Mouse (Mus musculus): ENCODE data around the gene Zfp420. TPM values are rescaled to one million over a fixed set of nuclear protein-coding genes. Genes with fewer than 3 reads are reported as not detected.

The Zfp420 gene
- polyA plus RNA-seq, 1 experiment = 1.7 TPM

- TF ChIP-seq POLR2A (IDR thresholded peaks at IDR 0.05; ENCODE audit: insufficient read length, low read depth) (peak; percentile 50), POLR2AphosphoS2 (IDR thresholded peaks at IDR 0.05; ENCODE audit: insufficient read length, low read depth) (peak; percentile 21), CEBPB (IDR thresholded peaks at IDR 0.05; ENCODE audit: insufficient read depth, poor library complexity, severe bottlenecking) (no peak), REST (IDR thresholded peaks at IDR 0.05; ENCODE audit: insufficient read depth, insufficient read length) (no peak)
- peak within 1 kb of the TSS; percentile 40 for H3ac ChIP-seq (ENCODE audit: control insufficient read depth, insufficient read length)
- H3K4me2 ChIP-seq (ENCODE audit: low read depth) = peak within 1 kb of the TSS; percentile 96
- H3K4me3 ChIP-seq = peak within 1 kb of the TSS; percentile 41
- H3K36me3 ChIP-seq (ENCODE audit: control insufficient read depth, insufficient read depth) = no peaks in the 10 kb centered on the region
- H3K27me3 ChIP-seq (ENCODE audit: control insufficient read depth, insufficient read depth, insufficient read length) = no peaks in the 10 kb centered on the region
- peaks cover 22% of the 10 kb centered on the region for H3K79me2 ChIP-seq (ENCODE audit: control insufficient read depth, insufficient read depth)
These were observed 46.3 kb downstream of the Zfp420 start, which contains the start of gene Zfp27 for GRCm38 (mm10) chr7:29905966-29906681. TSS of gene Zfp27 (minus strand) at chr7:29906572.

GRCm38 (mm10) chr7:29906682-29907058, 46.9 kb downstream of the Zfp420 start:
- H3K4me2 ChIP-seq (ENCODE audit: low read depth) = peak overlapping the region; percentile 96
- peak overlapping the region; percentile 40 for H3ac ChIP-seq (ENCODE audit: control insufficient read depth, insufficient read length)
- H3K79me2 ChIP-seq (ENCODE audit: control insufficient read depth, insufficient read depth) = peaks cover 22% of the 10 kb centered on the region
- TF ChIP-seq MYOD1 (IDR thresholded peaks at IDR 0.05; ENCODE audit: control insufficient read depth in 1 of 3, insufficient read length in 2 of 3, low read depth in 2 of 3) = no peak
- no peak for TF ChIP-seq MYOG (IDR thresholded peaks at IDR 0.05; ENCODE audit: control insufficient read depth in 1 of 3, insufficient read depth in 1 of 3, insufficient read length in 2 of 3, low read depth in 2 of 3)
- TF ChIP-seq TCF3 (IDR thresholded peaks at IDR 0.05; ENCODE audit: insufficient read length, low read depth) = no peak
- no peak for TF ChIP-seq MAX (IDR thresholded peaks at IDR 0.05; ENCODE audit: low read depth)
- TF ChIP-seq SRF (IDR thresholded peaks at IDR 0.05; ENCODE audit: control insufficient read depth, insufficient read length, low read depth) = no peak
- no peak for TF ChIP-seq TCF12 (IDR thresholded peaks at IDR 0.05; ENCODE audit: insufficient read depth, poor library complexity, severe bottlenecking)
- TF ChIP-seq POLR2A (IDR thresholded peaks at IDR 0.05; ENCODE audit: insufficient read length, low read depth) = no peak
- TF ChIP-seq E2F4 (IDR thresholded peaks at IDR 0.05; ENCODE audit: insufficient read depth) = no peak
- TF ChIP-seq POLR2AphosphoS2 (IDR thresholded peaks at IDR 0.05; ENCODE audit: insufficient read length, low read depth) = no peak
- TF ChIP-seq CEBPB (IDR thresholded peaks at IDR 0.05; ENCODE audit: insufficient read depth, poor library complexity, severe bottlenecking) = no peak
- no peak for TF ChIP-seq REST (IDR thresholded peaks at IDR 0.05; ENCODE audit: insufficient read depth, insufficient read length)
- TF ChIP-seq USF1 (IDR thresholded peaks at IDR 0.05; ENCODE audit: low read depth) = no peak
- peak overlapping the region; percentile 41 for H3K4me3 ChIP-seq
- no peaks in the 10 kb centered on the region for H3K27me3 ChIP-seq (ENCODE audit: control insufficient read depth, insufficient read depth, insufficient read length)
- H3K36me3 ChIP-seq (ENCODE audit: control insufficient read depth, insufficient read depth) = no peaks in the 10 kb centered on the region

- no peak for TF ChIP-seq E2F4 (IDR thresholded peaks at IDR 0.05; ENCODE audit: insufficient read depth)
- no peak for TF ChIP-seq USF1 (IDR thresholded peaks at IDR 0.05; ENCODE audit: low read depth)
- no peak for TF ChIP-seq POLR2A (IDR thresholded peaks at IDR 0.05; ENCODE audit: insufficient read length, low read depth)
- no peak for TF ChIP-seq REST (IDR thresholded peaks at IDR 0.05; ENCODE audit: insufficient read depth, insufficient read length)
- H3K4me3 ChIP-seq = no peak overlapping the region
- no peaks in the 10 kb centered on the region for H3K27me3 ChIP-seq (ENCODE audit: control insufficient read depth, insufficient read depth, insufficient read length)
- no peaks in the 10 kb centered on the region for H3K36me3 ChIP-seq (ENCODE audit: control insufficient read depth, insufficient read depth)
- H3K4me2 ChIP-seq (ENCODE audit: low read depth) = no peak overlapping the region
- H3K79me2 ChIP-seq (ENCODE audit: control insufficient read depth, insufficient read depth) = peaks cover 22% of the 10 kb centered on the region
- no peak overlapping the region for H3ac ChIP-seq (ENCODE audit: control insufficient read depth, insufficient read length)
These were observed 47.4 kb downstream of the Zfp420 start for GRCm38 (mm10) chr7:29907206-29907605.

- Histone ChIP-seq H3K4me2 (ENCODE audit: low read depth) (peak within 1 kb of the TSS; percentile 86), H3K4me3 (peak within 1 kb of the TSS; percentile 65), H3ac (ENCODE audit: control insufficient read depth, insufficient read length) (peak within 1 kb of the TSS; percentile 6), H3K79me2 (ENCODE audit: control insufficient read depth, insufficient read depth) (peaks cover 22% of the 10 kb centered on the region), H3K27me3 (ENCODE audit: control insufficient read depth, insufficient read depth, insufficient read length) (no peaks in the 10 kb centered on the region), H3K36me3 (ENCODE audit: control insufficient read depth, insufficient read depth) (peaks cover 7% of the 10 kb centered on the region)
- TF ChIP-seq POLR2A (IDR thresholded peaks at IDR 0.05; ENCODE audit: insufficient read length, low read depth) = peak; percentile 57
- peak; percentile 79 for TF ChIP-seq E2F4 (IDR thresholded peaks at IDR 0.05; ENCODE audit: insufficient read depth)
- TF ChIP-seq MAX (IDR thresholded peaks at IDR 0.05; ENCODE audit: low read depth) = no peak
These were observed 48.6 kb downstream of the Zfp420 start, which contains the start of gene Zfp383 for GRCm38 (mm10) chr7:29908130-29908950. TSS of gene Zfp383 (plus strand) at chr7:29908223.

- no peak for TF ChIP-seq CEBPB (IDR thresholded peaks at IDR 0.05; ENCODE audit: insufficient read depth, poor library complexity, severe bottlenecking)
- TF ChIP-seq USF1 (IDR thresholded peaks at IDR 0.05; ENCODE audit: low read depth) = no peak
- TF ChIP-seq MYOG (IDR thresholded peaks at IDR 0.05; ENCODE audit: control insufficient read depth in 1 of 3, insufficient read depth in 1 of 3, insufficient read length in 2 of 3, low read depth in 2 of 3) = no peak
- no peak for TF ChIP-seq TCF3 (IDR thresholded peaks at IDR 0.05; ENCODE audit: insufficient read length, low read depth)
- H3ac ChIP-seq (ENCODE audit: control insufficient read depth, insufficient read length) = no peak overlapping the region
- no peaks in the 10 kb centered on the region for H3K27me3 ChIP-seq (ENCODE audit: control insufficient read depth, insufficient read depth, insufficient read length)
- H3K79me2 ChIP-seq (ENCODE audit: control insufficient read depth, insufficient read depth) = peaks cover 18% of the 10 kb centered on the region
- H3K4me2 ChIP-seq (ENCODE audit: low read depth) = no peak overlapping the region
- H3K36me3 ChIP-seq (ENCODE audit: control insufficient read depth, insufficient read depth) = peaks cover 19% of the 10 kb centered on the region
- H3K4me3 ChIP-seq = peak overlapping the region; percentile 65
These were observed 50.5 kb downstream of the Zfp420 start for GRCm38 (mm10) chr7:29910252-29910651.
